Mouse (Mus musculus): ENCODE data around the gene Tnip2. TPM values are rescaled to one million over a fixed set of nuclear protein-coding genes. Genes with fewer than 3 reads are reported as not detected.

The Tnip2 gene
- total and polyA plus RNA-seq, 3 experiments = 16.0 to 26.8 (median 23.4) TPM

- H3K4me1 ChIP-seq (ENCODE audit: control insufficient read depth in 1 of 2, insufficient read depth in 2 of 2) = peaks cover 23 to 59% of the 10 kb centered on the region in 2 experiments
- no peak for DNase-seq (ENCODE audit: extremely low read depth)
- H3K9me3 ChIP-seq (replicated peaks; ENCODE audit: low read length) = no peaks in the 10 kb centered on the region
- H3K27me3 ChIP-seq (replicated peaks) = no peaks in the 10 kb centered on the region
- H3K79me2 ChIP-seq (replicated peaks; ENCODE audit: control insufficient read depth, extremely low read depth, insufficient read depth, poor library complexity, severe bottlenecking) = no peaks in the 10 kb centered on the region
- dilution Hi-C loops (cut with MboI; ENCODE audit: extremely low pct_ligation_motif_present, extremely low pct_unique_long_range_greater_than_20kb, low sequenced_read_pairs) = no loop called here
- TF ChIP-seq PAX5 (IDR thresholded peaks at IDR 0.05; ENCODE audit: low read length) (no peak), UBTF (IDR thresholded peaks at IDR 0.05; ENCODE audit: low read depth, low read length) (no peak), TBP (conservative IDR thresholded peaks at IDR 0.05; ENCODE audit: low read depth, low read length) (no peak), NRF1 (IDR thresholded peaks at IDR 0.05; ENCODE audit: low read depth, low read length) (no peak), CTCF (conservative IDR thresholded peaks at IDR 0.05 in 1 of 2, IDR thresholded peaks at IDR 0.05 in 1 of 2; ENCODE audit: low read depth in 2 of 2, low read length in 2 of 2) (no peak), USF1 (IDR thresholded peaks at IDR 0.05; ENCODE audit: low read depth, low read length) (no peak), USF2 (conservative IDR thresholded peaks at IDR 0.05; ENCODE audit: low read depth, low read length) (no peak), RCOR1 (conservative IDR thresholded peaks at IDR 0.05; ENCODE audit: low read depth, low read length) (no peak), ZNF384 (IDR thresholded peaks at IDR 0.05; ENCODE audit: low read depth, low read length) (no peak), RAD21 (IDR thresholded peaks at IDR 0.05; ENCODE audit: low read depth, low read length) (no peak), CHD2 (IDR thresholded peaks at IDR 0.05; ENCODE audit: low read length) (no peak), POLR2A (IDR thresholded peaks at IDR 0.05; ENCODE audit: low read depth, low read length) (no peak), EP300 (IDR thresholded peaks at IDR 0.05; ENCODE audit: low read length) (no peak), TCF12 (IDR thresholded peaks at IDR 0.05; ENCODE audit: low read depth, low read length) (no peak), ZC3H11A (IDR thresholded peaks at IDR 0.05; ENCODE audit: low read depth, low read length) (no peak)
- H3K27ac ChIP-seq (ENCODE audit: insufficient read depth, low read depth) = no peak overlapping the region
- H3K36me3 ChIP-seq (replicated peaks in 1 of 2; ENCODE audit: control insufficient read depth in 1 of 2, insufficient read depth in 1 of 2, low read length in 1 of 2) = peaks cover 0 to 33% of the 10 kb centered on the region in 2 experiments
- no peak overlapping the region for H3K9ac ChIP-seq (ENCODE audit: insufficient read depth, low read depth)
- no peak overlapping the region for H3K4me2 ChIP-seq (ENCODE audit: insufficient read depth, low read depth, poor library complexity, severe bottlenecking)
- in situ Hi-C loops (cut with MboI; ENCODE audit: low pct_ligation_motif_present, low pct_unique_long_range_greater_than_20kb, low sequenced_read_pairs) = loop anchor here (25.0 kb wide), 1 partner anchor 507 kb away; the partner anchor contains the start of gene Hgfac
- H3K4me3 ChIP-seq (replicated peaks in 1 of 3; ENCODE audit: low read depth in 2 of 3, low read length in 2 of 3, poor library complexity in 1 of 3) = no peak overlapping the region
Measured at GRCm38 (mm10) chr5:34530116-34530515, 16.3 kb upstream of the Tnip2 start.

- Histone ChIP-seq H3K4me3 (replicated peaks in 1 of 3; ENCODE audit: low read depth in 2 of 3, low read length in 2 of 3, poor library complexity in 1 of 3) (no peak overlapping the region), H3K9me3 (replicated peaks; ENCODE audit: low read length) (no peaks in the 10 kb centered on the region), H3K27me3 (replicated peaks) (no peaks in the 10 kb centered on the region), H3K79me2 (replicated peaks; ENCODE audit: control insufficient read depth, extremely low read depth, insufficient read depth, poor library complexity, severe bottlenecking) (no peaks in the 10 kb centered on the region), H3K36me3 (replicated peaks in 1 of 2; ENCODE audit: control insufficient read depth in 1 of 2, insufficient read depth in 1 of 2, low read length in 1 of 2) (peaks cover 0 to 28% of the 10 kb centered on the region in 2 experiments), H3K27ac (ENCODE audit: insufficient read depth, low read depth) (no peak overlapping the region), H3K4me2 (ENCODE audit: insufficient read depth, low read depth, poor library complexity, severe bottlenecking) (no peak overlapping the region), H3K9ac (ENCODE audit: insufficient read depth, low read depth) (no peak overlapping the region), H3K4me1 (ENCODE audit: control insufficient read depth in 1 of 2, insufficient read depth in 2 of 2) (peaks cover 31 to 59% of the 10 kb centered on the region in 2 experiments)
- TF ChIP-seq ZKSCAN1 (IDR thresholded peaks at IDR 0.05; ENCODE audit: borderline replicate concordance, low read depth, low read length) (no peak), CHD1 (IDR thresholded peaks at IDR 0.05; ENCODE audit: low read depth, low read length) (no peak), MAFK (IDR thresholded peaks at IDR 0.05; ENCODE audit: insufficient replicate concordance, low read length) (no peak), TCF12 (IDR thresholded peaks at IDR 0.05; ENCODE audit: low read depth, low read length) (no peak), USF1 (IDR thresholded peaks at IDR 0.05; ENCODE audit: low read depth, low read length) (no peak), RAD21 (IDR thresholded peaks at IDR 0.05; ENCODE audit: low read depth, low read length) (no peak), RCOR1 (conservative IDR thresholded peaks at IDR 0.05; ENCODE audit: low read depth, low read length) (no peak), MXI1 (IDR thresholded peaks at IDR 0.05; ENCODE audit: low read depth, low read length) (no peak), ETS1 (conservative IDR thresholded peaks at IDR 0.05; ENCODE audit: low read depth, low read length) (no peak), CTCF (conservative IDR thresholded peaks at IDR 0.05 in 1 of 2, IDR thresholded peaks at IDR 0.05 in 1 of 2; ENCODE audit: low read depth in 2 of 2, low read length in 2 of 2) (no peak), BHLHE40 (IDR thresholded peaks at IDR 0.05; ENCODE audit: low read depth, low read length) (no peak), SIN3A (IDR thresholded peaks at IDR 0.05; ENCODE audit: low read length) (no peak), EP300 (IDR thresholded peaks at IDR 0.05; ENCODE audit: low read length) (no peak), MAZ (IDR thresholded peaks at IDR 0.05; ENCODE audit: low read depth, low read length) (no peak), USF2 (conservative IDR thresholded peaks at IDR 0.05; ENCODE audit: low read depth, low read length) (no peak), HCFC1 (IDR thresholded peaks at IDR 0.05; ENCODE audit: low read depth, low read length) (no peak), UBTF (IDR thresholded peaks at IDR 0.05; ENCODE audit: low read depth, low read length) (no peak), IRF4 (IDR thresholded peaks at IDR 0.05; ENCODE audit: low read depth, low read length) (no peak), NELFE (IDR thresholded peaks at IDR 0.05; ENCODE audit: low read depth, low read length) (no peak)
- in situ Hi-C loops (cut with MboI; ENCODE audit: low pct_ligation_motif_present, low pct_unique_long_range_greater_than_20kb, low sequenced_read_pairs) = loop anchor here (5.0 to 25.0 kb wide), 2 partner anchors 109 to 509 kb away; partner anchors contain the start of genes Hgfac and Mfsd10
- DNase-seq (ENCODE audit: extremely low read depth) = no peak
- dilution Hi-C loops (cut with MboI; ENCODE audit: extremely low pct_ligation_motif_present, extremely low pct_unique_long_range_greater_than_20kb, low sequenced_read_pairs) = no loop called here
Measured at GRCm38 (mm10) chr5:34528724-34529123, 14.9 kb upstream of the Tnip2 start.

Measured in CH12.LX (cell line).